Mouse (Mus musculus): ENCODE data around the gene Alms1. TPM values are rescaled to one million over a fixed set of nuclear protein-coding genes. Genes with fewer than 3 reads are reported as not detected.
A peak's percentile ranks its signal among the peaks of the same experiment; 100 is the strongest.
"Not testable (repeated sequence)": the region's sequence is repeated elsewhere in the genome, so short reads cannot be mapped to it uniquely, and the experiment has no call there.

Gene Alms1
- 0.89 and 1.0 TPM in 2 replicates for polyA plus RNA-seq (2012; rRNA removed)

- DNase-seq (ENCODE audit: low read depth): peak; percentile 23
These were observed at the start of gene Alms1 for GRCm38 (mm10) chr6:85587396-85588143. Alms1 (plus strand) TSS chr6:85587531.

GRCm38 (mm10) chr6:85543351-85544175 is 43.8 kb upstream of the Alms1 start:
- DNase-seq (ENCODE audit: low read depth): no peak

GRCm38 (mm10) chr6:85544251-85544881 is 43.0 kb upstream of the Alms1 start:
- no peak for DNase-seq (ENCODE audit: low read depth)

GRCm38 (mm10) chr6:85547642-85548041 is 39.7 kb upstream of the Alms1 start:
- DNase-seq (ENCODE audit: low read depth): no peak

- DNase-seq (ENCODE audit: low read depth): no peak
These were observed 25.0 kb upstream of the Alms1 start for GRCm38 (mm10) chr6:85562374-85562773.

- DNase-seq (ENCODE audit: low read depth): no peak
These were observed 14.5 kb upstream of the Alms1 start for GRCm38 (mm10) chr6:85572816-85573215.

- DNase-seq (ENCODE audit: low read depth): no peak
These were observed 5.6 kb upstream of the Alms1 start for GRCm38 (mm10) chr6:85581688-85582087.

GRCm38 (mm10) chr6:85584612-85585011 is 2.7 kb upstream of the Alms1 start:
- DNase-seq (ENCODE audit: low read depth): no peak

- DNase-seq (ENCODE audit: low read depth): no peak
These were observed 445 bp upstream of the Alms1 start for GRCm38 (mm10) chr6:85586805-85587367.

GRCm38 (mm10) chr6:85588164-85588563 is 833 bp downstream of the Alms1 start:
- no peak for DNase-seq (ENCODE audit: low read depth)

- no peak for DNase-seq (ENCODE audit: low read depth)
These were observed 1.2 kb downstream of the Alms1 start for GRCm38 (mm10) chr6:85588568-85588967.

- no peak for DNase-seq (ENCODE audit: low read depth)
These were observed 2.8 kb downstream of the Alms1 start for GRCm38 (mm10) chr6:85590116-85590515.

GRCm38 (mm10) chr6:85599310-85599709 is 12.0 kb downstream of the Alms1 start:
- DNase-seq (ENCODE audit: low read depth): no peak

- DNase-seq (ENCODE audit: low read depth): no peak
These were observed 23.2 kb downstream of the Alms1 start for GRCm38 (mm10) chr6:85610511-85610910.

GRCm38 (mm10) chr6:85620826-85621225 is 33.5 kb downstream of the Alms1 start:
- DNase-seq (ENCODE audit: low read depth): no peak

GRCm38 (mm10) chr6:85621600-85621999 is 34.3 kb downstream of the Alms1 start:
- no peak for DNase-seq (ENCODE audit: low read depth)

GRCm38 (mm10) chr6:85624511-85624910 is 37.2 kb downstream of the Alms1 start:
- no peak for DNase-seq (ENCODE audit: low read depth)

- DNase-seq (ENCODE audit: low read depth): no peak
These were observed 45.8 kb downstream of the Alms1 start for GRCm38 (mm10) chr6:85633165-85633564.

GRCm38 (mm10) chr6:85653244-85653643 is 65.9 kb downstream of the Alms1 start:
- DNase-seq (ENCODE audit: low read depth): no peak

GRCm38 (mm10) chr6:85701943-85702342 is 114.6 kb downstream of the Alms1 start:
- peak; percentile 22 for DNase-seq (ENCODE audit: low read depth)

GRCm38 (mm10) chr6:85709206-85709605 is 121.9 kb downstream of the Alms1 start:
- DNase-seq (ENCODE audit: low read depth): not testable (repeated sequence)

- not testable (repeated sequence) for DNase-seq (ENCODE audit: low read depth)
These were observed 122.3 kb downstream of the Alms1 start for GRCm38 (mm10) chr6:85709607-85710006.
